18 mouse cellular contexts compared by ENCODE assay signal in the genomic region with DNA sequence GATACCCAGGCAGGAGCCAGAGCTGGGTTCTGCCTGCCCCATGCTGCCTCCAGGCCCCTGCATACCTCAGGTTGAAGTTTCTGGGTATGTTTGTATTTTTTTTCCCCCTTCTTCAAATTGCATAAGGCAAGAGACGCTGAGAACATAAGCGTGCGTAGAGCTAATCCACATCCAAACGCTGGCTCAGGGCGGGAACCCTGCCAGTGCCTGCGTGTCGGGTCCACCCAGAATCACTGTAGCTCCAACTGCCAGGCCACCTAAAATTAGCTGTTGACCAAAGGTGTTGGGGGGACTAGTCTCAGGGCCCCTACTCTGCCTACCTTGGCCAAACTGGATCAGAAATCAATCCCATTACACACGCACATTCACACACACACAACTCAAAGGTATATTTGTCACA. TPM values are rescaled to one million over a fixed set of nuclear protein-coding genes. Genes with fewer than 3 reads are reported as not detected.
DNase-seq lines count a peak whose midpoint lies in the region; ATAC-seq lines count a peak whose summit lies in the region.
"Had no signal": no experiment of that assay in that cellular context is flagged by ENCODE, and none has a peak within 500 bp of the region (broad histone marks: within the 10 kb centered on the region; RNA-seq: fewer than 3 reads in every experiment).

No protein-coding gene starts in this region.

- no peak for DNase-seq in limb, embryonic 10.5 days (ENCODE audit: low spot score)
- DNase-seq in c-Kit-positive CD71-positive TER-119-positive erythroid progenitor cells, embryonic 14.5 days (ENCODE audit: low spot score), result no peak
- no peak for DNase-seq in right cerebral cortex, adult 2 months (ENCODE audit: low spot score in 2 of 2)
- DNase-seq in adrenal gland, postnatal 25 days, result no peak
- DNase-seq: gastrocnemius, postnatal 10 days had no signal

- ATAC-seq in limb, embryonic 13.5 days (ENCODE audit: low FRiP score, low read depth), result no peak
- no peak for ATAC-seq in intestine, embryonic 15.5 days
- no peak for ATAC-seq in limb, embryonic 15.5 days (ENCODE audit: insufficient number of reproducible peaks, low FRiP score, low TSS enrichment, low read depth)
- ATAC-seq in stomach, embryonic 16.5 days (ENCODE audit: insufficient read depth, low FRiP score), result no peak

- peaks cover 10% of the 10 kb centered on the region for H3K27me3 ChIP-seq in limb, embryonic 13.5 days
- peaks cover 27% of the 10 kb centered on the region for H3K27me3 ChIP-seq in limb, embryonic 10.5 days (ENCODE audit: low read depth, poor library complexity, severe bottlenecking)
- H3K27me3 ChIP-seq in intestine, embryonic 15.5 days (replicated peaks), result no peaks in the 10 kb centered on the region
- H3K27me3 ChIP-seq in limb, embryonic 15.5 days, result no peaks in the 10 kb centered on the region
- H3K27me3 ChIP-seq in stomach, embryonic 16.5 days (ENCODE audit: control insufficient read depth, insufficient read depth, low read length), result no peaks in the 10 kb centered on the region

- 0 out of 2 replicates have a peak overlapping the region, but pooled peaks have one; percentile 11 for H3K4me2 ChIP-seq in limb, embryonic 13.5 days (replicated peaks)
- peak overlapping the region; percentile 65 for H3K4me2 ChIP-seq in intestine, embryonic 15.5 days (replicated peaks)
- H3K4me2 ChIP-seq in limb, embryonic 15.5 days, result 0 out of 2 replicates have a peak overlapping the region, but pooled peaks have one; percentile 42
- peak overlapping the region; percentile 59; the same call in 1 of the 2 replicates for H3K4me2 ChIP-seq in stomach, embryonic 16.5 days (ENCODE audit: low read depth, low read length)
- H3K4me2 ChIP-seq: forebrain, embryonic 12.5 days; hindbrain, embryonic 14.5 days had no signal

- peaks cover 37% of the 10 kb centered on the region for H3K4me1 ChIP-seq in limb, embryonic 13.5 days
- peaks cover 13% of the 10 kb centered on the region for H3K4me1 ChIP-seq in limb, embryonic 10.5 days
- H3K4me1 ChIP-seq in intestine, embryonic 15.5 days (replicated peaks), result peaks cover 48% of the 10 kb centered on the region
- peaks cover 42% of the 10 kb centered on the region for H3K4me1 ChIP-seq in limb, embryonic 15.5 days
- peaks cover 41% of the 10 kb centered on the region for H3K4me1 ChIP-seq in stomach, embryonic 16.5 days (ENCODE audit: control insufficient read depth, insufficient read depth, low read length)

- peak overlapping the region; percentile 28; the same call in 1 of the 2 replicates for H3K27ac ChIP-seq in limb, embryonic 13.5 days
- no peak overlapping the region for H3K27ac ChIP-seq in limb, embryonic 10.5 days
- H3K27ac ChIP-seq in intestine, embryonic 15.5 days, result 0 out of 2 replicates have a peak overlapping the region, but pooled peaks have one; percentile 3
- peak overlapping the region; percentile 27; the same call in 1 of the 2 replicates for H3K27ac ChIP-seq in limb, embryonic 15.5 days
- H3K27ac ChIP-seq in stomach, embryonic 16.5 days (ENCODE audit: low read length), result peak overlapping the region; percentile 46
- H3K27ac ChIP-seq: forebrain, embryonic 12.5 days; heart, embryonic 10.5 days; hindbrain, embryonic 10.5 days; hindbrain, embryonic 14.5 days had no signal

- H3K9ac ChIP-seq in limb, embryonic 13.5 days, result no peak overlapping the region
- H3K9ac ChIP-seq in intestine, embryonic 15.5 days, result no peak overlapping the region
- no peak overlapping the region for H3K9ac ChIP-seq in limb, embryonic 15.5 days
- H3K9ac ChIP-seq in stomach, embryonic 16.5 days (ENCODE audit: low read length), result no peak overlapping the region
- H3K9ac ChIP-seq: forebrain, embryonic 12.5 days; hindbrain, embryonic 14.5 days had no signal

- 68% methylated on average over 8 of the region's 8 CpGs for WGBS in limb, embryonic 13.5 days
- 89% methylated on average over 8 of the region's 8 CpGs for WGBS in limb, embryonic 10.5 days
- 63% methylated on average over 8 of the region's 8 CpGs for WGBS in intestine, embryonic 15.5 days
- WGBS in limb, embryonic 15.5 days, result 47% methylated on average over 8 of the region's 8 CpGs
- 51% methylated on average over 8 of the region's 8 CpGs for WGBS in stomach, embryonic 16.5 days

- H3K36me3 ChIP-seq in limb, embryonic 13.5 days, result no peaks in the 10 kb centered on the region
- H3K36me3 ChIP-seq in limb, embryonic 10.5 days, result no peaks in the 10 kb centered on the region
- no peaks in the 10 kb centered on the region for H3K36me3 ChIP-seq in intestine, embryonic 15.5 days
- no peaks in the 10 kb centered on the region for H3K36me3 ChIP-seq in limb, embryonic 15.5 days
- H3K36me3 ChIP-seq in stomach, embryonic 16.5 days (ENCODE audit: control insufficient read depth, insufficient read depth, low read length), result no peaks in the 10 kb centered on the region
- H3K36me3 ChIP-seq: forebrain, embryonic 12.5 days; heart, embryonic 10.5 days; hindbrain, embryonic 10.5 days had no signal

- H3K9me3 ChIP-seq in limb, embryonic 13.5 days, result no peaks in the 10 kb centered on the region
- no peaks in the 10 kb centered on the region for H3K9me3 ChIP-seq in limb, embryonic 10.5 days (replicated peaks)
- no peaks in the 10 kb centered on the region for H3K9me3 ChIP-seq in intestine, embryonic 15.5 days
- no peaks in the 10 kb centered on the region for H3K9me3 ChIP-seq in limb, embryonic 15.5 days
- no peaks in the 10 kb centered on the region for H3K9me3 ChIP-seq in stomach, embryonic 16.5 days (replicated peaks; ENCODE audit: control insufficient read depth, low read length)
- H3K9me3 ChIP-seq: forebrain, embryonic 12.5 days; heart, embryonic 10.5 days; hindbrain, embryonic 10.5 days had no signal

- no peak overlapping the region for H3K4me3 ChIP-seq in limb, embryonic 13.5 days
- H3K4me3 ChIP-seq in limb, embryonic 10.5 days, result no peak overlapping the region
- no peak overlapping the region for H3K4me3 ChIP-seq in intestine, embryonic 15.5 days (replicated peaks)
- H3K4me3 ChIP-seq in limb, embryonic 15.5 days, result no peak overlapping the region
- H3K4me3 ChIP-seq in stomach, embryonic 16.5 days (replicated peaks; ENCODE audit: low read length), result no peak overlapping the region
- H3K4me3 ChIP-seq: forebrain, embryonic 12.5 days; heart, embryonic 10.5 days; hindbrain, embryonic 10.5 days had no signal

RNA-seq across cellular contexts. Expression of gene Edn2, which starts 1.6 kb away (rescaled TPM):
- 1.1 and 1.2 TPM in 2 replicates for polyA plus RNA-seq in limb, embryonic 13.5 days (2015; fragmentation: Nextera tagmentation; extraction: Ambion mirVana)
- polyA plus RNA-seq in limb, embryonic 10.5 days (2016; fragmentation: Nextera tagmentation; extraction: Ambion mirVana), result not detected in 2 replicates
- 5.1 and 5.2 TPM in 2 replicates for polyA plus RNA-seq in intestine, embryonic 15.5 days (2015; fragmentation: Nextera tagmentation; extraction: Ambion mirVana)
- 3.8 and 4.6 TPM in 2 replicates for polyA plus RNA-seq in limb, embryonic 15.5 days (2015; fragmentation: Nextera tagmentation; extraction: Ambion mirVana)
- polyA plus RNA-seq in stomach, embryonic 16.5 days (2015; fragmentation: Nextera tagmentation; extraction: Ambion mirVana), result 3.7 and 4.0 TPM in 2 replicates
- total RNA-seq in adrenal gland, postnatal 25 days (2021), result not detected in 2 replicates
- total RNA-seq: adrenal gland, adult 2 months; adrenal gland, postnatal 36 days; gastrocnemius, postnatal 10 days; gastrocnemius, postnatal 4 days; heart, adult 18-20 months; heart, postnatal 25 days had no signal
- polyA plus RNA-seq: adrenal gland, adult 2 months; forebrain, embryonic 12.5 days; hindbrain, embryonic 14.5 days had no signal

Comparison
In these comparisons a context has a peak if more than half of its experiments do, and no peak if none do; other contexts are left out.
1. H3K4me2 ChIP-seq: peak in every context shown above with its lines; median percentile 65 in intestine, embryonic 15.5 days; 59 in stomach, embryonic 16.5 days; 42 in limb, embryonic 15.5 days; 11 in limb, embryonic 13.5 days.